Mouse (Mus musculus) layer of hippocampus, adult 9-11 months (tissue): Measurements from ENCODE around the gene Ccr9.
"Not testable (repeated sequence)": the region's sequence is repeated elsewhere in the genome, so short reads cannot be mapped to it uniquely, and the experiment has no call there.

Experiments
- DNase-seq: peaks from one replicate; pipeline ENCODE4 v3.0.0; 2022

Ccr9 gene

GRCm38 (mm10) chr9:123678327-123679105, at the start of gene Ccr9, which contains the start of gene Slc6a20a:
Gene Ccr9, plus strand, starts transcription at chr9:123678439.
Gene Slc6a20a, minus strand, starts transcription at chr9:123678885.
- no peak for DNase-seq

GRCm38 (mm10) chr9:123631666-123632065, 46.6 kb upstream of the Ccr9 start:
- no peak for DNase-seq

GRCm38 (mm10) chr9:123632281-123632680, 46.0 kb upstream of the Ccr9 start, which contains the start of gene Slc6a20b:
Gene Slc6a20b, minus strand, starts transcription at chr9:123632565.
- DNase-seq, result no peak

- no peak for DNase-seq
These were observed 45.2 kb upstream of the Ccr9 start for GRCm38 (mm10) chr9:123632993-123633392.

GRCm38 (mm10) chr9:123636771-123637170, 41.5 kb upstream of the Ccr9 start:
- no peak for DNase-seq

GRCm38 (mm10) chr9:123638231-123638630, 40.0 kb upstream of the Ccr9 start:
- no peak for DNase-seq

- peak; percentile 9 for DNase-seq
These were observed 39.6 kb upstream of the Ccr9 start for GRCm38 (mm10) chr9:123638668-123639089.

- no peak for DNase-seq
These were observed 38.1 kb upstream of the Ccr9 start for GRCm38 (mm10) chr9:123640106-123640505.

GRCm38 (mm10) chr9:123649785-123650511, 28.3 kb upstream of the Ccr9 start:
- DNase-seq, result no peak

- DNase-seq, result no peak
These were observed 26.9 kb upstream of the Ccr9 start for GRCm38 (mm10) chr9:123651369-123651768.

- no peak for DNase-seq
These were observed 20.8 kb upstream of the Ccr9 start for GRCm38 (mm10) chr9:123657457-123657856.

GRCm38 (mm10) chr9:123658981-123659380, 19.3 kb upstream of the Ccr9 start:
- no peak for DNase-seq

- not testable (repeated sequence) for DNase-seq
These were observed 18.1 kb upstream of the Ccr9 start for GRCm38 (mm10) chr9:123659986-123660676.

- DNase-seq, result peak; percentile 23
These were observed 12.6 kb upstream of the Ccr9 start for GRCm38 (mm10) chr9:123665645-123666044.

GRCm38 (mm10) chr9:123679198-123679597, 959 bp downstream of the Ccr9 start:
- no peak for DNase-seq

- no peak for DNase-seq
These were observed 5.5 kb downstream of the Ccr9 start for GRCm38 (mm10) chr9:123683704-123684103.

GRCm38 (mm10) chr9:123686206-123686605, 8.0 kb downstream of the Ccr9 start:
- no peak for DNase-seq

- no peak for DNase-seq
These were observed 10.0 kb downstream of the Ccr9 start for GRCm38 (mm10) chr9:123688227-123688626.

GRCm38 (mm10) chr9:123695634-123696302, 17.5 kb downstream of the Ccr9 start:
- DNase-seq, result peak; percentile 51

GRCm38 (mm10) chr9:123701822-123702221, 23.6 kb downstream of the Ccr9 start:
- DNase-seq, result no peak

- no peak for DNase-seq
These were observed 31.0 kb downstream of the Ccr9 start for GRCm38 (mm10) chr9:123709226-123709625.

- DNase-seq, result no peak
These were observed 34.9 kb downstream of the Ccr9 start for GRCm38 (mm10) chr9:123713111-123713510.

- DNase-seq, result no peak
These were observed 38.1 kb downstream of the Ccr9 start for GRCm38 (mm10) chr9:123716301-123716700.
